25 mouse cellular contexts compared by ENCODE assay signal in genomic region chr7:127897542-127897941, GRCm38 (mm10). TPM values are rescaled to one million over a fixed set of nuclear protein-coding genes. Genes with fewer than 3 reads are reported as not detected.
DNase-seq lines count a peak whose midpoint lies in the region; ATAC-seq and TF ChIP-seq lines count a peak whose summit lies in the region.
"Had no signal": no experiment of that assay in that cellular context is flagged by ENCODE, and none has a peak within 500 bp of the region (broad histone marks: within the 10 kb centered on the region; RNA-seq: fewer than 3 reads in every experiment).

No protein-coding gene starts in this region.

- DNase-seq in liver: no peak
- peak; percentile 69 for DNase-seq in MEL (ENCODE audit: low read depth, low spot score)
- no peak for DNase-seq in heart, adult 9 months (ENCODE audit: low spot score in 2 of 2)
- DNase-seq: adrenal gland, adult 2 months; adrenal gland, adult 8-10 months; adrenal gland, postnatal 10 days; adrenal gland, postnatal 14 days; adrenal gland, postnatal 25 days; adrenal gland, postnatal 36 days; B cell, adult 2 months; cerebellum, adult 11 months; cerebellum, adult 11-12 months; cerebellum, adult 18-20 months; cerebellum, adult 2 months had no signal

- H3K9ac ChIP-seq in liver, embryonic 12.5 days: no peak overlapping the region
- H3K9ac ChIP-seq in MEL (ENCODE audit: control insufficient read depth, low read depth, low read length, poor library complexity, severe bottlenecking): peak overlapping the region; percentile 13; the same call in 1 of the 2 replicates

- no peak for ATAC-seq in liver, embryonic 12.5 days
- ATAC-seq: activated CD4-positive, CD25-positive, alpha-beta regulatory T cell, adult 4 months; CD4-positive, CD25-positive, alpha-beta regulatory T cell, adult 4 months; Patski had no signal

- TF ChIP-seq POLR2A in MEL (IDR thresholded peaks at IDR 0.05; ENCODE audit: control insufficient read depth in 1 of 2, insufficient read depth in 1 of 2, low read depth in 1 of 2, low read length in 2 of 2, poor library complexity in 1 of 2): no peak

- H3K4me2 ChIP-seq in liver, embryonic 12.5 days: no peak overlapping the region

- WGBS in liver, embryonic 12.5 days (ENCODE audit: insufficient replicate concordance): 69% methylated on average over 7 of the region's 7 CpGs

- no peak overlapping the region for H3K4me3 ChIP-seq in liver, embryonic 12.5 days
- H3K4me3 ChIP-seq in MEL (ENCODE audit: control insufficient read depth in 1 of 2, insufficient read depth in 1 of 2, low read depth in 2 of 2, low read length in 2 of 2): no peak overlapping the region

- peaks cover 73% of the 10 kb centered on the region for H3K4me1 ChIP-seq in liver, embryonic 12.5 days
- H3K4me1 ChIP-seq in MEL (ENCODE audit: control insufficient read depth in 1 of 2, insufficient read depth in 2 of 2, low read length in 2 of 2): peaks cover 23 to 44% of the 10 kb centered on the region in 2 experiments

- no peaks in the 10 kb centered on the region for H3K27me3 ChIP-seq in liver, embryonic 12.5 days (replicated peaks)
- no peaks in the 10 kb centered on the region for H3K27me3 ChIP-seq in MEL (ENCODE audit: control insufficient read depth in 1 of 2, insufficient read depth in 2 of 2, low read length in 2 of 2)
- H3K27me3 ChIP-seq: CH12.LX, Patski had no signal

- H3K9me3 ChIP-seq in liver, embryonic 12.5 days (replicated peaks): no peaks in the 10 kb centered on the region
- no peaks in the 10 kb centered on the region for H3K9me3 ChIP-seq in MEL (replicated peaks; ENCODE audit: insufficient read depth, low read length)
- H3K9me3 ChIP-seq: G1E had no signal

- TF ChIP-seq RAD21 in MEL (IDR thresholded peaks at IDR 0.05; ENCODE audit: low read depth, low read length): no peak

- 0 out of 4 replicates have a peak, but pooled peaks of 1 of the 2 experiments have one; percentile 3 for TF ChIP-seq EP300 in MEL (IDR thresholded peaks at IDR 0.05; ENCODE audit: low read depth in 1 of 2, low read length in 2 of 2)

- H3K27ac ChIP-seq in liver, embryonic 12.5 days: 0 out of 2 replicates have a peak overlapping the region, but pooled peaks have one; percentile 18
- peak overlapping the region; percentile 58 for H3K27ac ChIP-seq in MEL (ENCODE audit: control insufficient read depth, low read depth, low read length)

- H3K36me3 ChIP-seq in liver, embryonic 12.5 days: peaks cover 15% of the 10 kb centered on the region
- peaks cover 0 to 27% of the 10 kb centered on the region in 2 experiments; a peak in 2 of 4 replicates for H3K36me3 ChIP-seq in MEL (ENCODE audit: control insufficient read depth in 1 of 2, insufficient read depth in 2 of 2, low read length in 2 of 2)

- H3K79me2 ChIP-seq in MEL (ENCODE audit: control insufficient read depth, insufficient read depth, low read length, poor library complexity): no peaks in the 10 kb centered on the region

- TF ChIP-seq CTCF in MEL (IDR thresholded peaks at IDR 0.05 in 2 of 3, conservative IDR thresholded peaks at IDR 0.05 in 1 of 3; ENCODE audit: control insufficient read depth in 1 of 3, insufficient read depth in 1 of 3, low read depth in 2 of 3, low read length in 3 of 3, poor library complexity in 1 of 3, severe bottlenecking in 1 of 3): no peak

TF ChIP-seq in MEL, 35 proteins besides CTCF, POLR2A, EP300 and RAD21:
- TF ChIP-seq CHD2 (IDR thresholded peaks at IDR 0.05; ENCODE audit: low read length) (no peak), MAZ (IDR thresholded peaks at IDR 0.05; ENCODE audit: low read depth, low read length) (no peak), SIN3A (IDR thresholded peaks at IDR 0.05; ENCODE audit: low read length) (peak; percentile 40; the same call in 1 of the 2 replicates), MXI1 (IDR thresholded peaks at IDR 0.05; ENCODE audit: low read depth, low read length) (peak; percentile 62), USF2 (IDR thresholded peaks at IDR 0.05; ENCODE audit: borderline replicate concordance in 1 of 2, insufficient read depth in 1 of 2, low read depth in 1 of 2, low read length in 2 of 2) (0 out of 4 replicates have a peak, but pooled peaks of 1 of the 2 experiments have one; percentile 44), MAX (IDR thresholded peaks at IDR 0.05; ENCODE audit: low read length) (peak; percentile 56; the same call in 1 of the 2 replicates), POLR2AphosphoS2 (IDR thresholded peaks at IDR 0.05; ENCODE audit: low read length) (no peak), GABPA (IDR thresholded peaks at IDR 0.05; ENCODE audit: low read depth, low read length) (no peak), MYB (IDR thresholded peaks at IDR 0.05; ENCODE audit: low read depth, low read length) (no peak), GATA1 (IDR thresholded peaks at IDR 0.05; ENCODE audit: low read depth, low read length) (peak; percentile 53), USF1 (IDR thresholded peaks at IDR 0.05; ENCODE audit: low read depth, low read length) (peak; percentile 84), BHLHE40 (IDR thresholded peaks at IDR 0.05; ENCODE audit: borderline replicate concordance, low read depth, low read length) (peak; percentile 42; the same call in 1 of the 2 replicates), TBP (IDR thresholded peaks at IDR 0.05; ENCODE audit: low read depth, low read length) (0 out of 2 replicates have a peak, but pooled peaks have one; percentile 27)

RNA-seq across cellular contexts. Expression of gene Vkorc1, which starts 2.1 kb away (rescaled TPM):
- 75.0 and 80.3 TPM in 2 replicates for polyA plus RNA-seq in liver, embryonic 12.5 days (2016; fragmentation: Nextera tagmentation; extraction: Ambion mirVana)
- total RNA-seq in MEL (2012; rRNA removed): 28.7 and 36.2 TPM in 2 replicates
- polyA plus RNA-seq in MEL (2012; ENCODE audit: insufficient read depth in 1 of 2, insufficient read length in 2 of 2, low read depth in 1 of 2, low replicate concordance in 2 of 2, missing spikeins in 1 of 2): 10 to 100 TPM in 1 of 2 experiments, not detected in 1; 66.4 TPM

RNA-seq across cellular contexts. Expression of gene Gm21974, which starts 2.3 kb away (rescaled TPM):
- polyA plus RNA-seq in liver, embryonic 12.5 days (2016; fragmentation: Nextera tagmentation; extraction: Ambion mirVana): not detected in 2 replicates
- not detected in 2 replicates for total RNA-seq in MEL (2012; rRNA removed)
- polyA plus RNA-seq in MEL (2012; ENCODE audit: insufficient read depth in 1 of 2, insufficient read length in 2 of 2, low read depth in 1 of 2, low replicate concordance in 2 of 2, missing spikeins in 1 of 2): not detected
- total RNA-seq: adrenal gland, adult 18-20 months; adrenal gland, adult 2 months; adrenal gland, postnatal 10 days; adrenal gland, postnatal 14 days; adrenal gland, postnatal 25 days; adrenal gland, postnatal 36 days; adrenal gland, postnatal 4 days; CH12.LX; ES-E14; G1E had no signal
- polyA plus RNA-seq: activated CD4-positive, CD25-positive, alpha-beta regulatory T cell, adult 4 months; adrenal gland, adult 2 months; brain, embryonic 14.5 days; C2C12; CD4-positive, CD25-positive, alpha-beta regulatory T cell, adult 4 months; cerebellum, adult 2 months; G1E; Patski had no signal

RNA-seq across cellular contexts. Expression of gene Bckdk, which starts 6.3 kb away (rescaled TPM):
- 81.3 and 82.2 TPM in 2 replicates for polyA plus RNA-seq in liver, embryonic 12.5 days (2016; fragmentation: Nextera tagmentation; extraction: Ambion mirVana)
- 32.6 and 35.0 TPM in 2 replicates for total RNA-seq in MEL (2012; rRNA removed)
- 100 to 1,000 TPM in 1 of 2 experiments, not detected in 1; 126 TPM for polyA plus RNA-seq in MEL (2012; ENCODE audit: insufficient read depth in 1 of 2, insufficient read length in 2 of 2, low read depth in 1 of 2, low replicate concordance in 2 of 2, missing spikeins in 1 of 2)

RNA-seq across cellular contexts. Expression of gene Prss53, which starts 6.8 kb away (rescaled TPM):
- polyA plus RNA-seq in liver, embryonic 12.5 days (2016; fragmentation: Nextera tagmentation; extraction: Ambion mirVana): 0.26 and 0.49 TPM in 2 replicates
- 0.10 and 0.15 TPM in 2 replicates for total RNA-seq in MEL (2012; rRNA removed)
- under 1 TPM in 1 of 2 experiments, not detected in 1; 0.77 TPM for polyA plus RNA-seq in MEL (2012; ENCODE audit: insufficient read depth in 1 of 2, insufficient read length in 2 of 2, low read depth in 1 of 2, low replicate concordance in 2 of 2, missing spikeins in 1 of 2)
- total RNA-seq: CH12.LX had no signal

RNA-seq across cellular contexts. Expression of gene Kat8, which starts 14.8 kb away (rescaled TPM):
- 29.5 and 31.0 TPM in 2 replicates for polyA plus RNA-seq in liver, embryonic 12.5 days (2016; fragmentation: Nextera tagmentation; extraction: Ambion mirVana)
- total RNA-seq in MEL (2012; rRNA removed): 40.3 and 45.8 TPM in 2 replicates
- 10 to 100 TPM in 1 of 2 experiments, not detected in 1; 39.5 TPM for polyA plus RNA-seq in MEL (2012; ENCODE audit: insufficient read depth in 1 of 2, insufficient read length in 2 of 2, low read depth in 1 of 2, low replicate concordance in 2 of 2, missing spikeins in 1 of 2)
